Mouse (Mus musculus) adrenal gland, postnatal 4 days (tissue): Measurements from ENCODE around the gene Alkbh2. TPM values are rescaled to one million over a fixed set of nuclear protein-coding genes. Genes with fewer than 3 reads are reported as not detected.

Source experiments
- DNase-seq, 2 experiments: peaks; one replicate each; pipeline ENCODE4 v3.0.0; 2021 to 2022; ENCODE audit warnings: low spot score in 2 of 2, mixed read lengths in 2 of 2
- long read RNA-seq, 2 experiments: library from polyadenylated mRNA; stranded (forward); transcript quantifications; one replicate each; pipeline ENCODE4 v2.0.0; 2021
- total RNA-seq, 2 experiments: library from RNA; stranded (reverse); gene quantifications; 2 replicates each; pipeline ENCODE4 v1.2.3; 2021

Gene Alkbh2
- total RNA-seq = 10 to 100 TPM in 1 of 2 experiments, 1 to 10 TPM in 1; 7.9 to 12.9 TPM
- long read RNA-seq, experiment 1, partial matches to known transcripts = 2 of 9 reads
- long read RNA-seq, experiment 1, other reads (novel, unspliced or antisense) = 4 of 9 reads
- long read RNA-seq, experiment 2, transcript Alkbh2-202 (4 exons, 899 nt) = major isoform, 6 of 15 reads
- long read RNA-seq, experiment 2, partial matches to known transcripts = 3 of 15 reads
- long read RNA-seq, experiment 2, other reads (novel, unspliced or antisense) = 6 of 15 reads

- peak; percentile 59 to 81 for DNase-seq
Observed at GRCm38 (mm10) chr5:114127374-114128349, at the start of gene Alkbh2. Alkbh2 (minus strand) TSS chr5:114128218.

GRCm38 (mm10) chr5:114176548-114177400 is 48.8 kb upstream of the Alkbh2 start:
- DNase-seq = no peak

GRCm38 (mm10) chr5:114175596-114176171 is 47.7 kb upstream of the Alkbh2 start:
- peak; percentile 81 to 93 for DNase-seq

- DNase-seq = no peak
Observed at GRCm38 (mm10) chr5:114174639-114175038, 46.6 kb upstream of the Alkbh2 start.

GRCm38 (mm10) chr5:114173877-114174581 is 46.0 kb upstream of the Alkbh2 start:
- no peak for DNase-seq

GRCm38 (mm10) chr5:114173458-114173857 is 45.4 kb upstream of the Alkbh2 start:
- no peak for DNase-seq

GRCm38 (mm10) chr5:114172936-114173335 is 44.9 kb upstream of the Alkbh2 start:
- DNase-seq = no peak

- no peak for DNase-seq
Observed at GRCm38 (mm10) chr5:114170345-114170744, 42.3 kb upstream of the Alkbh2 start.

GRCm38 (mm10) chr5:114163117-114163696 is 35.2 kb upstream of the Alkbh2 start:
- no peak for DNase-seq

GRCm38 (mm10) chr5:114162106-114162815 is 34.2 kb upstream of the Alkbh2 start:
- DNase-seq = no peak

GRCm38 (mm10) chr5:114161424-114161823 is 33.4 kb upstream of the Alkbh2 start:
- DNase-seq = no peak

GRCm38 (mm10) chr5:114157236-114157635 is 29.2 kb upstream of the Alkbh2 start:
- no peak for DNase-seq

GRCm38 (mm10) chr5:114155168-114155933 is 27.3 kb upstream of the Alkbh2 start:
- DNase-seq = no peak

- DNase-seq = no peak
Observed at GRCm38 (mm10) chr5:114154765-114155164, 26.7 kb upstream of the Alkbh2 start.

- DNase-seq = no peak
Observed at GRCm38 (mm10) chr5:114153490-114153889, 25.5 kb upstream of the Alkbh2 start.

- no peak for DNase-seq
Observed at GRCm38 (mm10) chr5:114152359-114153092, 24.5 kb upstream of the Alkbh2 start.

GRCm38 (mm10) chr5:114147043-114147972 is 19.3 kb upstream of the Alkbh2 start:
- no peak for DNase-seq
